Mouse (Mus musculus): Measurements from ENCODE around the gene Cdk1.

The Cdk1 gene

DNA sequence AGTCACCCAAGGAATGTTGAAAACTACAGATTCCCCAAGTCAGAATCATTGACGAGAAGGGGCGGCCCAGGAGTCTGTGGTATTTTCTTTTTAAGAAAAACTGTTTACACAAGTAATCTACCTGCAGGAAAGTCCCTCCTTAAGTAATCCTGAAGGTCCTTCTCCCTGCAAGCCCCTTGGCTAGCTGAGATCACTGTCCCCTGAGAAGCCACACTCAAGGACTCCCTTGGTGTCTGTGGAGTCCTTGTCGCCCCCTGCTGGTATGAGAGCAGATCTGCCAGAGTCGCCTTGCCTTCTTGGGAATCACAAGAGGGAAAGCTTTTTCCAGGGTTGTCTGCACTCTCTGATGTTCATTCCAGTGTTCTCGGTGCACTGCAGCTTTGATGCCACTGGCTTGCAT, 45.7 kb downstream of the Cdk1 start:
- DNase-seq (ENCODE audit: low spot score): peak; percentile 31

DNA sequence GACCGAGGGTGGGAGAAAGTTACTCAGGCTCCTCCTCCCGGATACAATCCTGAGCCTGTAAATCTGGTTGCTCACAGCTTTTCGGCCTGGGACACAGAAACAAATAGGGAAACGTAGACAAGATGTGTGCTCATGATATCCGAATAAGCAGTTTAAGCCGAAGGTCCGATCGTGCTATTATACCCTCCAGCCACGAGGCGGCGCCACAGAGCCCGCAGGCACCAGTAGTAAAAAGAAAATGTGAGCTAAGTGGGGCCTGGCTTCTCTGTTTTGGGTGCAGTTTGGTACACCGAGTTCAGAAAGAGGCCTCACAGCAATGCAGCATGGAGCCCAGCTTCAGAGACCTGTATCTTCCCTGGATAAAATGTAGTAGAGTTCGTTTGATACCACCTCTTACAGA, 46.5 kb downstream of the Cdk1 start:
- DNase-seq (ENCODE audit: low spot score): no peak

DNA sequence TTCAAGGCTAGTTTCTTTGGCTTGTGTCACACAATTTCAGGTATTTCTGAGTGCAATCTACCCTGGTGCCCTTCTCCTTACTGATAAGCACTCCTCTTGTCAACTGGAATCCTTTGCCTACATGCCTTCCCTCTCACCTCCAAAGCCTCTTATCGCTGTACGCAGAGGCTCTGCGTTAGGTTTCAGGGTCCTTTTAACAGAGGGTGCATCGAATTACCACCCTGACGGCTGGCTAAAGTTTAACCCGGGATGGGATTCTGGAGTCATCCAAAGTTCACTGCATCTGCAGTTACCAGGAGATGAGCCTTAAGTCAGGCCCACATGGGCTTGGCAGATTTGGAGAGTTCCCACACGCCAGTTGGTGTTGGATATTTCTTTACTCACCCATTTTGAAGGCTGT, 47.1 kb downstream of the Cdk1 start:
- no peak for DNase-seq (ENCODE audit: low spot score)

DNA sequence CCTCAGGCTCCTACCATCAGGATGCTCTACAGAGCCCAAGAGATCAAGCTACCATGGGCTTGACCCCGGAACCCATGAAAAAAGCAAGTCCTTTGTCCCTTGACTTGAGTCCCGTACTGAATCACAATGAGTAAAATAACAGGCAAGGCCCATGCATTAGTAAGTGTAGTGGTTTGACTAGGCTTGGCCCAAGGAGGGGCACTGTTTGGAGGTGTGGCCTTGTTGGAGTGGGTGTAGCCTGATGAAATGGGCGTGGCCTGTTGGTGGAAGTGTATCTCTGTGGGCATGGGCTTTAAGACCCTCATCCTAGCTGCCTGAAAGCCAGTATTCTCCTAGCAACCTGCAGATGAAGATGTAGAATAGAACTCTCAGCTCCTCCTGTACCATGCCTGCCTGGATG, 47.9 kb downstream of the Cdk1 start:
- no peak for DNase-seq (ENCODE audit: low spot score)

DNA sequence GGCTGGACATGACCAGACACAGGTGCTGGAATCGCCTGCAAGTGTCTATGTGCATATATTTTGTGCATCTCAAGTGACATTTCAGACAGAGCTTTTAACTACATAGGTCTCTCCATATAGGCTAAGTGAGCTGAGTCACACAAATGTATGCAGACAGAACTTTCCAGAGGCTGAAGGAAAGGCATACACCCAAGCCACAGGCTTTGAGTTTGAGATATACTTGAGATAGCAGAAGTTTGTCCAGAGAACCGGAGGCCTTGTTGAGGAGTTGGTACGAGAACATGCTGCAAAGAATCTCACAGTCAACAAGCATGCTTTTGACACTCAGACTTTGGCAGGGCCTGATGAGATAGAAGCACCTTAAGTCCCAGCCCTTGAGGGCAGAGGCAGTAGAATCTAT, 50.1 kb downstream of the Cdk1 start:
- DNase-seq (ENCODE audit: low spot score): no peak

DNA sequence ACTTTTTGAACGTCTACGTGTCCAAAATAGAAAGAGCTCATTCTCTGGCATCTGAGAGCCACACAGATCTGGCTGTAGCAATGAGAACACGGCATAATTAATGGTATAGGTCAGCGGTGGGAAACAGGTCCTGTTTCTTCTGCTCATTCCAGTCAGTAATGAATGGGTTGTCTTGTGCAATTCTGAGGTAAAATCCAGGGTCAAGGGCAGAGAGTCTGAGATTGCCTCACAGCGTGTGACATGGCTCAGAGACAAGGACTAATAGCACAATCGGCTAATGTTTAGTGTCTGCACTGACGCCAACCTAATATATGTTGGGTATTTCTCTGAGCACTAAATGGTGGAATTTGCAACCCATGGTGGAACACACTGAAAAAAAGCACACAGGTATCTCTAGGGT, 52.8 kb downstream of the Cdk1 start:
- DNase-seq (ENCODE audit: low spot score): no peak

DNA sequence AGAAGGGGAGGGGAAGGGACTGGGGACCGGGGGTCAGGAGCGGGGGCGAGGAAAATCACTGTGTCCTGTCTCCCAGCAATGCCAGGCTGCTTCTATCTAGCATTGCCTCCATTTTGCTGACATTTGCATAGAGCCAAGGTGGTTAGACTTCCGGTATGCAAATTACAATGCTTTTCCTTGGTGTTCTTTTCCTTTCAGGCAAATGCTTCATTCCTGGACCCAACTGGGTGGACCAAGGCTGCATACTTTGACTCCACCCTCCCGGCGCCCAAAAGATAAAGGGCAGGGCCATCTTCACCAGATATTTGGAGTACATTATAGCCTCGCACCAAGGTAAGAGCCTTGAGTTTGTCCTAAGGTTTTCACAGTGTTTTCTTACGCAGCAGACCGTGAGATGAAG, 56.8 kb downstream of the Cdk1 start:
- no peak for DNase-seq (ENCODE audit: low spot score)

DNA sequence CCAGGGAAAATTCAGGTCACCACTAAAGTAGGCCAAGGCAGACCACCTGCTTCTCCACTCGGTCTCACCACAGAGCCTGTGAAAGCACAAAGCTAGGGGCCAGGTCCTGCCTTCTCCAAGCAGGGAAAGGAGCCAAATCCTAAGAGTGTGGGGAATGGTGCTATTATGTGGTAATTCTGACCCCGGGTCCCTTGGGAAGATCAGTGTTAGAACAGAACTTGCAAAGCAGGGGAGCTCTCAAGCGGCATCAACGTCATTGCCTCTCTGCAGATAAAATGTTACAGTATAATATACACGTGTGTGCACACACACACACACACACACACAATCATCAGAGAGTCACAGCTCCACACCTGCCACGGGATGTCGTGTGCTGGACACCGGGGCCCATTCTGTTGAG, 62.0 kb downstream of the Cdk1 start:
- DNase-seq (ENCODE audit: low spot score): no peak

DNA sequence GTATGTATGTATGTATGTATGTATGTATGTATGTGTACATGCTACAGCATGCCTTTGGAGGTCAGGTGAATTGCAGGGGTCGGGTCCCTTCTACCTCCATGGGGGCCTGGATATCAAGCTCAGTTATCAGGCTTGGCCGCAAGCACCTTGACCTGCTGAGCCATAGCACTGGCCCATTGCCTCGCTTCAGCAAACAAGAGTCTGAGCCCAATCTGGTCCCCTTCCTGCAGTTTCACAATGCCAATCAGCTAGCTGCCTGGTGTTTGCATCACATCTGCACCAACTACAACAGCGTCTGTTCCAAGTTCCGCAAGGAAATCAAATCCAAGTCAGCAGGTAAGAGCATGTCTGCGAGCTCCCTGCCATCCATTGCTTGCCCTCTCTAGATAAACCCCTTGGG, 64.0 kb downstream of the Cdk1 start:
- DNase-seq (ENCODE audit: low spot score): no peak

DNA sequence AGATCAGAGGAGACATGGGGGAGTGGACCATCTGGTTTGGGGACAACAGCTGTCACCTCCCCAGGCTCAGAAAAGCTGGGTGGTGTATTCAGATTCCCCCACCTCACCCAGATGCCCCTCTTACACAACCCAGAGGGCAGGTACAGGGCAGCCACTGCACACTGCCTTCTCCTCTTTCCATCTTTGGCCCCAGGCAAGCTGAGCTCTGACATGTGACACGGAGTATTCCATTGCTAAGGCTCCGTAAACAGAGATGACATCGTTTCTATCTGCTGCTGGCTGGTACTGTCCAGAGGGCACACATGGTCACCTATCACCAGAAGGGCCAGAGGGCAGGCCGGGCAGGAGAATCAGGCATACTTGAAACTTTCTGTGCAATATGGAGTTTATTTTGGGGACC, 64.7 kb downstream of the Cdk1 start:
- DNase-seq (ENCODE audit: low spot score): no peak

DNA sequence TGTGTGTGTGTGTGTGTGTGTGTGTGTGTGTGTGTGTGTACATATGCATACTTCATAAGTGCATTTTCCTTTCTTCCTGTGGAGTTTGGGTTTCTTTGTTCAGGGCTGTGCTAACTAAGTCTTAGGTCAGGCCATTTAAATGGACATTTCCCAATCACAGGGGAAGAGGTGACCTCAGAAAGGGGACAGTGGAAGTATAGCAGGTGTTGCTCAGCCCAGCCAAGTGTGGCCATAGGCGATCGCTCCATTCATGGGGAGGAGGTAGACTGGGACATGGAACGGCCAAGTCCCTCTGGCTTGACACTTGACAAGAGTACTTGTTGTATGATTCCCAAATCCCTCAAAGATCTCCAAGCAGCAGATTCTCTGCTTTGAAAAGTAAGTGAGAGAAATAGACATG, 65.8 kb downstream of the Cdk1 start:
- DNase-seq (ENCODE audit: low spot score): no peak

Data from ovary, adult 18-20 months (tissue).